Mouse (Mus musculus): Measurements from ENCODE around the gene Serpina1a. TPM values are rescaled to one million over a fixed set of nuclear protein-coding genes. Genes with fewer than 3 reads are reported as not detected.
"Not testable (repeated sequence)": the region's sequence is repeated elsewhere in the genome, so short reads cannot be mapped to it uniquely, and the experiment has no call there.

The Serpina1a gene
- under 1 TPM in 1 of 4 experiments, not detected in 3; 0.17 TPM for total RNA-seq (2022)

DNA sequence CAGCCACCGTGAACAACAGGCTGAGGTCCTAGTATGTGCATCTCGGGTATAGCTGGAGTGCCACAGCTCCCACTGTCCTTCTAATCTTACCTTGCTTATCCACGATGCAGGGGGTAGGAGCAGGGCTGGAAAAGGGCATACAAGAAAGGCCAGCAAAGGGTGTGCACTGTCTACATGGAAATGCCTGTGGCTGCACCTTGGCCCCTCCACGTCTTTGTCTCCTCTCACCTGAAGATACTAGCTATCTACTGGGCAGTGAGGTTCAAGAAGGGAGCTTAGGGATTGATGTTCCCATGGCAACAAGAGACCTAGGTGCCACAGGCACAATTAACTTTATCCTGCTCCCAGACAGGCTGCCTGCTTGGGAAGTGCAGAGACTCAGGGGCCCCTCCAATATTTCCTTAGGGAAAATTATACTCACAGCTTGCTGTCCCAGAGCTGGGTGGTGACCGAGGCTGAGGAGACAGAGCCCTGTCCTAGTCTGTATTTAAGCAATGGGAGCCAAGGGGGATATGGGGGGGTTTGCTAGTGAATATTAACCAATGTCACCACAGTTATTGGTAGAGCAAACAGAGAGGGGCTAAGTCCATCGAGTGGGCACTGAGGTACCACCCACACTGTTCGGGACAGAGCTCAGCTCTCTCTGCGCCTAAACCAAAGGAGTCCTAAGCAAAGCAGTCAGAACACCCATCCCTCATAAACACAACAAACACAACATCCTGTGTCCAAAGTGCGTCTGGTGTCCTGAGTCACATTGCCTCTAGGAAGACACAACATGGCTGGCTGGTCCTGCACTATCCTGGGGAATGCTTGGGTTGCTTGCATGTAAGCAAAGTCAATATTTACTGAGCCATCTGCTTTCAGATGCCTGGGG, at the start of gene Serpina1a:
Gene Serpina1a, minus strand, starts transcription at position 462 of the 874 bp plus-strand sequence.
- not testable (repeated sequence) for DNase-seq (ENCODE audit: low spot score)

DNA sequence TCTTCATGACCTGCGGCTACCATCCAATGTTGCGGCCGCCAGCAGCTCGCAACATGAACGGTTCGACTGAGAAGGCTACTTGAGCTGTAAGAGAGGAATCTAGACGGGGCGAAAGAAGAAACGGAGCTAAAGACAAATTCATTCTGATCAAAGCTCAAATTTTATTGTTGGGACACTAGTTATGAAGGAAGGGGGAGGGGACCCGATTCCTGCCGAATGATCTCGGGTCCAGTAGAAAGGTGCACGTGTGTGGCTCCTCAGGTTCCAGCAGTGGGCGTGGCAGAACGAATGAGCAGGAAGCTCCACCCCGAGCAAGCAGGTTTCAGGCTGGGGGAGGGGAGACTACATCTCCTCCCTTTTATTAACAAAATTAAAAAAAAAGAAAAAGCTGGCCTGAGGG, 45.8 kb upstream of the Serpina1a start:
- DNase-seq (ENCODE audit: low spot score) = not testable (repeated sequence)

GRCm38 (mm10) chr12:103907746-103908145, 44.4 kb upstream of the Serpina1a start:
- not testable (repeated sequence) for DNase-seq (ENCODE audit: low spot score)

GRCm38 (mm10) chr12:103904837-103905340, 41.5 kb upstream of the Serpina1a start, which contains the start of gene Serpina1c:
Gene Serpina1c (minus strand): TSS chr12:103904887.
- not testable (repeated sequence) for DNase-seq (ENCODE audit: low spot score)

GRCm38 (mm10) chr12:103901929-103902328, 38.6 kb upstream of the Serpina1a start:
- DNase-seq (ENCODE audit: low spot score) = peak; percentile 2

GRCm38 (mm10) chr12:103866873-103867272, 3.5 kb upstream of the Serpina1a start:
- not testable (repeated sequence) for DNase-seq (ENCODE audit: low spot score)

GRCm38 (mm10) chr12:103860976-103861375, 2.4 kb downstream of the Serpina1a start:
- no peak for DNase-seq (ENCODE audit: low spot score)

- not testable (repeated sequence) for DNase-seq (ENCODE audit: low spot score)
These were observed 2.8 kb downstream of the Serpina1a start for GRCm38 (mm10) chr12:103860571-103860970.

DNA sequence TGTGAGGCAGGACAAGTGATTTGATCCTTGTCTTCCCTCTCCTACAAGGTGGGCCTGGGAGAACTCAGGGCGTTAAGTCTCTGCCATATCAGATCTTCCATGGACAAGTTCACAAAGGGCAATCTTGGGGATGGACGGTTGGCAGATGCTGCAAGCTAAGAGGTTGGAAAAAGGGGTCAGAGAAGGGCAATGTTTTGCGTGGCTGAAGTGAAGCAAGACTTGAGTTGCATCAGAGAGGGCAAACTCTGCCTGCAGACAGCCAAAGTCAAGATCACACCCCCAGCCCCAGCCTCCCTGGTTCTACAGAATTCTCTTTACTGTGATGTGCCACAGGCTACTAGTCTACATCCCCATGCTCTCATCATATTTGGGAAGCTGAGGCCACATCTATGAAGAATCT, 3.8 kb downstream of the Serpina1a start:
- not testable (repeated sequence) for DNase-seq (ENCODE audit: low spot score)

DNA sequence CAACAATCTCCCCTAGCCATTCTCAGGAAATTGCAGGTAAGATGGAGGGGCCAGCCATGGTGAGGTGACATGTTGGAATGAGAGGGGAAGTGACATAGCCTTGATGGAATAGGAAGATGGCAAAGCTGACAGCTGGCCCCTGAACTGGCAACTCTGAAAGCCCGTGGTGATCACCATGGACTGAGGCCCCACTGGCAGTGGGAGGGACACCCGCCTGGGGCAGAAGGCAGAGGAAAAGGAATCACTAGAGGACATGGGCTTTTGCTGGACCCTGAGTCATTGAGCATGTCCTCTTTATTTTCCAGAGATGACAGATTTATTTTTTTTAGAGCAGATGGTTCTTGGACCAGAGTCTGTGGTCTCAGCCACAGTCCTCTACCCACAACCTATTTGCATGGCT, 10.3 kb downstream of the Serpina1a start:
- DNase-seq (ENCODE audit: low spot score) = not testable (repeated sequence)

DNA sequence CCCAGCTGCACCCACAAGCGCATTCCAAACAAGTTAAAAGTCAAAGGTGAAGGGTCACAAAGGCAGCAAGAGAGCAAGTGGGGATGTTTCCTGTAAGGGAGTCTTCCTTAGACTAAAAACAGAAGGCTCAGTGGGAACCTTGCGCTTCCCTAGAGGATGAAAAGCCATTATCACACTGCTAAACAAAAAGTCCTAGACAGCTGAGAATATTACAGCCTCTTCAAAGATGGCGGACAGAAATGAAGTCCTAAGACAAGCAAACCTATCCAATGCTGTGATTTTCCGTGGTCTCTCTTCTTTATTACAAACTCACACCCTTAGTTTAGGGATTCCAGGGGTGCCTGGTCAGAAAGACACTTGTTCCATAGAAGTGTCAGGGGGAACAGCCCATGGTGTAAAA, 33.1 kb downstream of the Serpina1a start, which contains the start of gene Serpina1b:
Gene Serpina1b, minus strand, starts transcription at position 101 of the 400 bp plus-strand sequence.
- not testable (repeated sequence) for DNase-seq (ENCODE audit: low spot score)

GRCm38 (mm10) chr12:103827661-103828372, 35.5 kb downstream of the Serpina1a start:
- DNase-seq (ENCODE audit: low spot score) = not testable (repeated sequence)

- DNase-seq (ENCODE audit: low spot score) = not testable (repeated sequence)
These were observed 39.5 kb downstream of the Serpina1a start for GRCm38 (mm10) chr12:103823826-103824225.

Other genes starting within 250 kb of the Serpina1a start
- gene Serpina10, start 232.1 kb downstream of the Serpina1a start, total RNA-seq (2022) = not detected
- not detected for gene Serpina6, start 206.3 kb downstream of the Serpina1a start, total RNA-seq (2022)
- gene Serpina16, start 187.4 kb downstream of the Serpina1a start, total RNA-seq (2022) = not detected
- gene Serpina1f, start 168.0 kb downstream of the Serpina1a start, total RNA-seq (2022) = not detected
- gene Serpina1d, start 90.0 kb downstream of the Serpina1a start, total RNA-seq (2022) = under 1 TPM in 3 of 4 experiments, not detected in 1; 0.52 to 0.95 (median 0.53) TPM
- 1 to 10 TPM in 1 of 4 experiments, under 1 TPM in 2, not detected in 1; 0.47 to 6.7 (median 0.88) TPM for gene Serpina1b, start 33.2 kb downstream of the Serpina1a start, total RNA-seq (2022)
- gene Serpina1c, start 41.3 kb upstream of the Serpina1a start, total RNA-seq (2022) = under 1 TPM in 1 of 4 experiments, not detected in 3; 0.52 TPM
- gene Serpina1e, start 95.4 kb upstream of the Serpina1a start, total RNA-seq (2022) = under 1 TPM; 0.19 to 0.44 (median 0.36) TPM
- under 1 TPM in 1 of 4 experiments, not detected in 3; 0.32 TPM for gene Serpina11, start 126.4 kb upstream of the Serpina1a start, total RNA-seq (2022)
- gene Serpina9, start 150.2 kb upstream of the Serpina1a start, total RNA-seq (2022) = under 1 TPM in 3 of 4 experiments, not detected in 1; 0.08 to 0.11 (median 0.09) TPM
- not detected for gene Serpina12, start 180.9 kb upstream of the Serpina1a start, total RNA-seq (2022)
- gene Serpina5, start 237.6 kb upstream of the Serpina1a start, total RNA-seq (2022) = not detected
- not detected for gene Serpina3a, start 249.2 kb upstream of the Serpina1a start, total RNA-seq (2022)

Data from heart, adult 8-10 months (tissue).